9 mouse cellular contexts compared by ENCODE assay signal in genomic region chr5:136703751-136704150, GRCm38 (mm10). TPM values are rescaled to one million over a fixed set of nuclear protein-coding genes. Genes with fewer than 3 reads are reported as not detected.
DNase-seq lines count a peak whose midpoint lies in the region; ATAC-seq and TF ChIP-seq lines count a peak whose summit lies in the region.
"Had no signal": no experiment of that assay in that cellular context is flagged by ENCODE, and none has a peak within 500 bp of the region (broad histone marks: within the 10 kb centered on the region; RNA-seq: fewer than 3 reads in every experiment).

No protein-coding gene starts in this region.

- TF ChIP-seq CTCF in cortical plate, adult 2 months (IDR thresholded peaks at IDR 0.05; ENCODE audit: extremely low read depth, insufficient read depth, low read length) = peak; percentile 68

- no peak overlapping the region for H3K27ac ChIP-seq in cortical plate, adult 2 months (ENCODE audit: insufficient read depth, low read length)

- no peak for TF ChIP-seq POLR2A in cortical plate, adult 2 months (IDR thresholded peaks at IDR 0.05; ENCODE audit: extremely low read depth, insufficient read depth, low read length)

- H3K4me1 ChIP-seq in cortical plate, adult 2 months (ENCODE audit: control insufficient read depth, insufficient read depth, low read length) = no peaks in the 10 kb centered on the region

- DNase-seq in cerebellum, adult 11 months = peak; percentile 41
- DNase-seq in adipocyte (ENCODE audit: low spot score) = peak; percentile 81
- peak; percentile 76 to 86 for DNase-seq in heart, postnatal 14 days
- peak; percentile 67 to 70 for DNase-seq in layer of hippocampus, postnatal 10 days (ENCODE audit: low spot score in 2 of 2)
- DNase-seq in spleen, postnatal 10 days (ENCODE audit: low spot score in 2 of 2) = peak; percentile 69 to 88

- intact Hi-C loops in heart, postnatal 14 days (cut with DNase I) = no loop called here

- H3K4me3 ChIP-seq in cortical plate, adult 2 months (ENCODE audit: insufficient read depth, low read length) = no peak overlapping the region

- no peak for ATAC-seq in cerebellum, adult (ENCODE audit: insufficient number of reproducible peaks, low FRiP score, low TSS enrichment)
- ATAC-seq in megakaryocyte-erythroid progenitor cell, adult 5-6 weeks (replicated peaks; ENCODE audit: low FRiP score, low TSS enrichment, poor library complexity, severe bottlenecking) = peak; percentile 60; the same call in 1 of the 2 replicates

RNA-seq across cellular contexts. Expression of gene Myl10, which starts 10.8 kb away (rescaled TPM):
- polyA plus RNA-seq in cortical plate, adult 2 months (2012; rRNA removed) = not detected in 2 replicates
- total RNA-seq in heart, postnatal 14 days (2021) = not detected
- not detected for total RNA-seq in layer of hippocampus, postnatal 10 days (2021)
- 0.50 TPM in 1 of 2 replicates, not detected in the other for total RNA-seq in megakaryocyte-erythroid progenitor cell, adult 5-6 weeks (2014; fragmentation: Nextera tagmentation)
- not detected in 2 replicates for total RNA-seq in megakaryocyte-erythroid progenitor cell, adult 5-6 weeks (2017)
- total RNA-seq: left cerebral cortex, postnatal 14 days had no signal
